Mouse (Mus musculus) G1E (cell line): ENCODE data around the gene Sel1l2. TPM values are rescaled to one million over a fixed set of nuclear protein-coding genes. Genes with fewer than 3 reads are reported as not detected.

ENCODE experiments used
- ATAC-seq: 2 replicates; pipeline ENCODE4 v1.8.0; 2016; ENCODE audit warnings: mild to moderate bottlenecking; ENCODE audit not compliant: insufficient number of reproducible peaks, poor library complexity, low FRiP score, severe bottlenecking; ENCODE audit errors: extremely low read depth
- DNase-seq: peaks from one replicate; pipeline ENCODE4 v3.0.0; 2012; ENCODE audit warnings: low spot score
- H3K27me3 ChIP-seq: 2 replicates; pipeline ENCODE4 v1.6.1; 2012; ENCODE audit warnings: mild to moderate bottlenecking, low read length, inconsistent platforms; ENCODE audit not compliant: insufficient read depth
- H3K36me3 ChIP-seq: replicated peaks from 2 replicates; pipeline ENCODE3; 2012; ENCODE audit warnings: mild to moderate bottlenecking, inconsistent platforms
- H3K4me1 ChIP-seq: 2 replicates; pipeline ENCODE4 v1.6.1; 2012; ENCODE audit warnings: low read depth, low read length, inconsistent platforms, mixed read lengths; ENCODE audit not compliant: insufficient read depth
- H3K4me3 ChIP-seq: 2 replicates; pipeline ENCODE4 v1.5.1; 2012; ENCODE audit warnings: low read depth, mild to moderate bottlenecking, inconsistent platforms, low read length, moderate library complexity, mixed read lengths
- H3K9me3 ChIP-seq: replicated peaks from 2 replicates; pipeline ENCODE4 v1.6.1; 2012; ENCODE audit warnings: inconsistent platforms
- CTCF ChIP-seq: IDR thresholded peaks from 2 replicates; pipeline ENCODE4 v1.5.1; 2012; ENCODE audit warnings: low read depth, low read length, inconsistent platforms, mixed read lengths
- GATA1 ChIP-seq: IDR thresholded peaks from 2 replicates; pipeline ENCODE4 v1.6.1; 2012; ENCODE audit warnings: borderline replicate concordance, low read length, inconsistent platforms, mixed read lengths
- GATA2 ChIP-seq: IDR thresholded peaks from 2 replicates; pipeline ENCODE4 v1.6.1; 2012; ENCODE audit warnings: low read depth, low read length, inconsistent platforms, borderline replicate concordance
- POLR2AphosphoS5 ChIP-seq: IDR thresholded peaks from 2 replicates; pipeline ENCODE4 v1.6.1; 2012; ENCODE audit warnings: low read depth, low read length, inconsistent platforms; ENCODE audit not compliant: insufficient replicate concordance
- TAL1 ChIP-seq: conservative IDR thresholded peaks from 2 replicates; pipeline ENCODE4 v1.6.1; 2012; ENCODE audit warnings: low read depth, low read length, inconsistent platforms, mixed read lengths
- polyA plus RNA-seq: library from polyadenylated mRNA; stranded (reverse); fragments of >175 nt; gene quantifications from 2 replicates; pipeline ENCODE4 v1.2.3, GENCODE M21; 2012
- total RNA-seq, 2 experiments: library from RNA; stranded (forward) in 1 of 2; stranded (reverse) in 1 of 2; fragments of 200-1000 nt in 1 of 2; fragments of >200 nt in 1 of 2; fragmentation: Nextera tagmentation in 1 of 2; gene quantifications; 2 replicates each; pipeline ENCODE4 v1.2.3; 2014 to 2017

Gene Sel1l2
- total RNA-seq (2014; fragmentation: Nextera tagmentation) (not detected in 2 replicates), total RNA-seq (2017) (0.29 TPM in 1 of 2 replicates, not detected in the other), polyA plus RNA-seq (not detected in 2 replicates)

DNA sequence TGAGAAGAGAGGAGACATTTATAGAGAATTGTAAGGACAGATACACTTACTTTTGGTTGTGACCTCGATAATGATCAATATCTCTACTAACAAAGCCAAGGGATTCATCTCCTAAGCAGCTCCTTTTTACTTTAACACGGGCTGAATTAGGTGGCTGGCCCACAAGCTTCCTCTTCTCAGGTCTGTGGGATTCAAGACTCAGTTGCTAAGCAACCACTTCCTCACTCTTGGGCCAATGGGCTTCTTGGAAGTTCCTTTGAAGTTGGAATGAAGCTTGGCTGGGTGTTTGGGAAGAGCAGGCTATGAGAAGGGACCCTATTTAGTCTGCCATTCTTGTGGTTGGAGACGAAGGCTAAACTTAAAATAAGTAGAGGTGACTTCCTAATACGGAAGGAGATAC is at the start of gene Sel1l2:
Gene Sel1l2, minus strand, starts transcription at position 182 of the 400 bp plus-strand sequence.
- no peak for TF ChIP-seq CTCF
- no peak for TF ChIP-seq GATA1
- TF ChIP-seq POLR2AphosphoS5: no peak
- no peak for TF ChIP-seq TAL1
- Histone ChIP-seq H3K4me3 (no peak within 1 kb of the TSS), H3K9me3 (no peaks in the 10 kb centered on the region), H3K4me1 (no peaks in the 10 kb centered on the region), H3K36me3 (no peaks in the 10 kb centered on the region), H3K27me3 (no peaks in the 10 kb centered on the region)
- ATAC-seq (no peak), DNase-seq (no peak)

GRCm38 (mm10) chr2:140439081-140439480 is 49.6 kb upstream of the Sel1l2 start:
- ATAC-seq: no peak
- no peaks in the 10 kb centered on the region for H3K9me3 ChIP-seq
- no peak for DNase-seq
- TF ChIP-seq POLR2AphosphoS5: no peak
- no peak for TF ChIP-seq GATA1
- TF ChIP-seq CTCF: no peak
- TF ChIP-seq TAL1: no peak
- TF ChIP-seq GATA2: no peak
- H3K4me1 ChIP-seq: no peaks in the 10 kb centered on the region
- no peak overlapping the region for H3K4me3 ChIP-seq
- H3K27me3 ChIP-seq: no peaks in the 10 kb centered on the region
- no peaks in the 10 kb centered on the region for H3K36me3 ChIP-seq

DNA sequence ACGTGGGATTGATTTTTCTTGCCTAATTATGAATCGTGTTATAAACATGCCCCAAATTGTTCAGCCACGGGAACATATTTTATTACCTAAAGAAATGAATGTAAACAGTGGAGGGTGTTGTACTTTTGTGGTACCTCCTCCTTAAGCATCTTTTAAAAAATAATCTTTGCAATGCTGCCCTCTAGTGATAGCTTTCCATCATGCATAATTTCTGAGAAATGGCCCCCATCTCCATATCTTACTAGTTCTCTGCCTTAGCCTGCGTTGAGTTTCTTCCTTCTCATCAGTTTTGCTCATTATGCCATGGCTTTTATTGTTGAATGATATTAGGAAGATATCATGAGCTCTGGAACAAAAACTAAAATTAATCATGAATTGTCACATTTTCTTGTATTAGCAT is 37.8 kb upstream of the Sel1l2 start:
- ATAC-seq: 0 out of 2 replicates have a peak, but pooled peaks have one; percentile 65
- TF ChIP-seq CTCF (no peak), GATA1 (no peak), POLR2AphosphoS5 (no peak)
- no peak overlapping the region for H3K4me3 ChIP-seq
- no peaks in the 10 kb centered on the region for H3K36me3 ChIP-seq
- no peaks in the 10 kb centered on the region for H3K9me3 ChIP-seq
- H3K27me3 ChIP-seq: no peaks in the 10 kb centered on the region
- DNase-seq: no peak
- no peaks in the 10 kb centered on the region for H3K4me1 ChIP-seq

DNA sequence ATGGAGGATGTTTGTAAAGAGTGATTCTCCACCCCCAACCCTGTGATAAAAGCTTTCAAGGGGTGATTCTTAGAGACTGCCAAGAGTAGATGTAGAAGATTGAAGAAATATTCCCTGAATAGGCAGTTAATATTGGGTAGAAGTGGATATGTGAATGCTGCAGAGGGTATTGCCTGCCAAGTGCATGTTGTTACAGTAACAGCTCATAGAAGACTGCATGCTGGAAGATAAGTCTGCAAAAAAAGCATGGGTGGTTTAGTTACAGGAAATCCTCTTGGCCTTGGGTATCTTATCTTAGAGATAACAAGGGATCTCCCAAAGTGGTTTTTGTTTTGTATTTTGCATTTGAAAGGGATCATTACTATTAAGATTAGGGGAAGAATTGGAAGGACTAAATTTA is 36.3 kb upstream of the Sel1l2 start:
- H3K27me3 ChIP-seq: no peaks in the 10 kb centered on the region
- no peaks in the 10 kb centered on the region for H3K9me3 ChIP-seq
- no peak overlapping the region for H3K4me3 ChIP-seq
- ATAC-seq (no peak), DNase-seq (no peak)
- H3K4me1 ChIP-seq: no peaks in the 10 kb centered on the region
- no peaks in the 10 kb centered on the region for H3K36me3 ChIP-seq
- TF ChIP-seq POLR2AphosphoS5 (no peak), GATA2 (no peak), TAL1 (no peak), CTCF (no peak), GATA1 (no peak)

DNA sequence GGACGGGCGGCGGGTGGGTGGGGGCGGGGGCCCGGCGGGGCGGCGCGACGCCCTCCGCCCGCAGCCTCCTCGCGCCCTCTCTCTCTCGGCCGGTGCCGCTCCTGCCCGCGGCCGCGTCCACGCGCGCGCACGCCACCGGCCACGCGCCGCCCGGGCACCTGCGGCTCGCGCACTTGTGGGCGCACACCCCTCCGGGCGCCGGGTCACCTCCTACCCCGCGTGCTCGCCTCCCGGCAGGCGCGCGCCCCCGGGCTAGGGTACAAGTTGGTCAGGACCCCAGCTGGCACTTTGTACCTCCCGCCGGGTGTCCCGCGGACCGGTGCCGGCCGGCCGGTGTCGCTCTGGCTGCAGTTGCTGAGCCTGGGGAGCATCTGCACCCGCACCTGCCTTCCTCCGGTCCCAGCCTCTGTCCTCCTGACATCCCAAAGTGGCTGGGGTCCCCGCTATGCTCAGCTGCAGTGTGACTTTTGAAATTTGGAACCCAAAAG is 6.3 kb upstream of the Sel1l2 start:
- no peaks in the 10 kb centered on the region; the same call in 1 of the 2 replicates for H3K4me1 ChIP-seq
- no peak for ATAC-seq
- peaks cover 10% of the 10 kb centered on the region for H3K9me3 ChIP-seq
- no peaks in the 10 kb centered on the region for H3K36me3 ChIP-seq
- H3K4me3 ChIP-seq: no peak overlapping the region
- DNase-seq: no peak
- no peaks in the 10 kb centered on the region for H3K27me3 ChIP-seq
- TF ChIP-seq POLR2AphosphoS5: no peak
- TF ChIP-seq TAL1: no peak
- TF ChIP-seq GATA1: no peak
- TF ChIP-seq CTCF: no peak
- TF ChIP-seq GATA2: no peak

- ATAC-seq (no peak), DNase-seq (no peak)
- Histone ChIP-seq H3K4me1 (no peaks in the 10 kb centered on the region; the same call in 1 of the 2 replicates), H3K9me3 (peaks cover 10% of the 10 kb centered on the region), H3K27me3 (no peaks in the 10 kb centered on the region), H3K36me3 (no peaks in the 10 kb centered on the region), H3K4me3 (no peak within 1 kb of the TSS)
- TF ChIP-seq CTCF (no peak), GATA2 (no peak), TAL1 (no peak), GATA1 (no peak), POLR2AphosphoS5 (no peak)
Measured at GRCm38 (mm10) chr2:140395179-140395578, 5.7 kb upstream of the Sel1l2 start, which contains the start of gene Macrod2. Gene Macrod2, plus strand, starts transcription at chr2:140395309.

- H3K4me1 ChIP-seq: no peaks in the 10 kb centered on the region
- ATAC-seq (no peak), DNase-seq (no peak)
- no peaks in the 10 kb centered on the region for H3K27me3 ChIP-seq
- H3K9me3 ChIP-seq: no peaks in the 10 kb centered on the region
- no peak for TF ChIP-seq GATA1
- no peak for TF ChIP-seq TAL1
- TF ChIP-seq POLR2AphosphoS5: no peak
- TF ChIP-seq GATA2: no peak
- no peak for TF ChIP-seq CTCF
- H3K4me3 ChIP-seq: no peak overlapping the region
- no peaks in the 10 kb centered on the region for H3K36me3 ChIP-seq
Measured at GRCm38 (mm10) chr2:140364804-140365203, 24.7 kb downstream of the Sel1l2 start.
